Mouse (Mus musculus): Measurements from ENCODE around the gene Ctso. TPM values are rescaled to one million over a fixed set of nuclear protein-coding genes. Genes with fewer than 3 reads are reported as not detected.

Ctso gene
- 76.6 and 77.4 TPM in 2 replicates for total RNA-seq (2017)

DNA sequence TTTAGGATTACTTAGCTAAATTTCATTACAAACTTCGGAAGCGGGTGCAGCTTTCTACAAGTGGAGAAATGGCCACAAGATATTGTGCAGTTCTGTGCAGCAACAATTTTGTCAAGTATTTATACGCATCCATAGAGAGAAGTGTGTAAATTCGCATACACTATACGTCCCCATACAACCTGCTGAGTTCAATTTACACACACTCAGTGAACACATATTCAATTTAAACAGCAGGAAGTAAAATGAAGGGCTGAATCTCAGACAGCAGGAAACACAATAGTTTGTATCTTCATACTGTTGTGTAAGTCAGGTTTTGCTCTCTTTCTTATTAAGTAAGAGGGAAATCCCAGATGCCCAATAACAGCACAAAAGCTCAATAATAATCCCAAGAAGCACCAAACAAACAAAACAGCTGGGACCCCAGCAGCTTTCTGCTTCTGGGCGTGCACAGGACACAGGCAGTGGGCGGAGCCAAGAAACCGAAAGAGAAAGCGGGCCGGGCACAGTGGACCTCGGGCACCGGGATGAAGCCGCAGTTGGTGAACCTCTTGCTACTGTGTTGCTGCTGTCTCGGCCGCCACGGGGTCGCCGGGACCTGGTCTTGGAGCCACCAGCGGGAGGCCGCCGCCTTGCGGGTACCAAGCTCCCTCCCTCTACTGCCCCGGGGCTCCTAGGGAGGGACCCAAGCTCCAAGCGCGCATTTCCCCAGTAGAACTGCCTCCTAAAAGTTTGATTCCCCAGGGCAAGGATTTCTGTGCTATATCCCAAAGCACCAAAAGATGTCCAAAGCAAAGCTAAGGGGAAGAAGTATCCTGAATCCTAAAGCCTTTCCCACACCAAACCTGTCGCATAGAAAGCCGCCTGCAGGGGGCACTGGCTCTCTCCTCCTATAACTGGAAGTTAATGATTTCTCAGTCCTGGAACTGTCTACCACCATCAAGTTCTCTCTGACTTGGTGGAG lies at the start of gene Ctso:
Gene Ctso (plus strand): TSS at position 461 of the 961 bp plus-strand sequence.
- ATAC-seq (ENCODE audit: extremely low read depth, insufficient number of reproducible peaks, low FRiP score, poor library complexity, severe bottlenecking) = peak; percentile 84

DNA sequence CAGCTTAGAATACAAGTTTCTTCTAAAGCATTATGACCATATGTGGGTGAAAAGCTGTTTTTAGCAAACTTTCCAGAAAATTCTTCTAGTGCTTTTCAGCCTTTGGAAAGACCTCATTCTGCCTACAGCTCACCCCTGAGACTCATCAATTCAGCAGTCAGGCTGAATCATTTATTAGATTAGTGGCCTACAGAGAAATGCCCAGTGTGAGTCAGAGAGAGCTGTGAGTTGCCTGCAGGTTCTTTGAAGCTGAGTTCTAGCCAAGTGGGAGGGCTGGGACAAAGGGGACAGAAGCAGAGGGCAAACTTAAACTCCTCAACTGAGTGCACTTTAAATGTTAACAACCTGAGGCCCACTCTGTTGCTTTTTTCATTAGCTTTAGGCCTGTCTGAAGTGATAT lies 48.5 kb upstream of the Ctso start:
- ATAC-seq (ENCODE audit: extremely low read depth, insufficient number of reproducible peaks, low FRiP score, poor library complexity, severe bottlenecking) = no peak

DNA sequence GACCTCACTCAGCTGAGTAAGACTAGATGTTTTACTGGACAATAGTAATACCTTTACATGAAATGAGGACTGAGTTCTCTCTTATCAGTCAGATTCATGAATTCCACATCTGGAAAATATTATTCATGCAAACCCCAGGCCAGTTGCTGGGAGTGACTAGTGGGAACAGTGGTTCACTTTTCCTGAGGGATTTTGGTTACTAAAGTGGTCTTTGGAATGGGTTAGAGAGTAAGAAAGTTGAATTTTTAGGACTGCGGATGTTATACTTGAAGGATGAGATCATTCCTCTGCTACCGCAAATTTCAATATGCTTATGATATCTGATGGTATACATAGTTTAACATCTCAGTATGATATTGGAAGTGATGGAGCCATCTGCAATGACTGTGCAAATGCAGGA lies 46.8 kb upstream of the Ctso start:
- ATAC-seq (ENCODE audit: extremely low read depth, insufficient number of reproducible peaks, low FRiP score, poor library complexity, severe bottlenecking) = no peak

GRCm38 (mm10) chr3:81889137-81889536 lies 43.3 kb upstream of the Ctso start:
- no peak for ATAC-seq (ENCODE audit: extremely low read depth, insufficient number of reproducible peaks, low FRiP score, poor library complexity, severe bottlenecking)

- no peak for ATAC-seq (ENCODE audit: extremely low read depth, insufficient number of reproducible peaks, low FRiP score, poor library complexity, severe bottlenecking)
These were observed 21.9 kb upstream of the Ctso start for GRCm38 (mm10) chr3:81910286-81911036.

- no peak for ATAC-seq (ENCODE audit: extremely low read depth, insufficient number of reproducible peaks, low FRiP score, poor library complexity, severe bottlenecking)
These were observed 16.2 kb upstream of the Ctso start for GRCm38 (mm10) chr3:81916030-81916686.

DNA sequence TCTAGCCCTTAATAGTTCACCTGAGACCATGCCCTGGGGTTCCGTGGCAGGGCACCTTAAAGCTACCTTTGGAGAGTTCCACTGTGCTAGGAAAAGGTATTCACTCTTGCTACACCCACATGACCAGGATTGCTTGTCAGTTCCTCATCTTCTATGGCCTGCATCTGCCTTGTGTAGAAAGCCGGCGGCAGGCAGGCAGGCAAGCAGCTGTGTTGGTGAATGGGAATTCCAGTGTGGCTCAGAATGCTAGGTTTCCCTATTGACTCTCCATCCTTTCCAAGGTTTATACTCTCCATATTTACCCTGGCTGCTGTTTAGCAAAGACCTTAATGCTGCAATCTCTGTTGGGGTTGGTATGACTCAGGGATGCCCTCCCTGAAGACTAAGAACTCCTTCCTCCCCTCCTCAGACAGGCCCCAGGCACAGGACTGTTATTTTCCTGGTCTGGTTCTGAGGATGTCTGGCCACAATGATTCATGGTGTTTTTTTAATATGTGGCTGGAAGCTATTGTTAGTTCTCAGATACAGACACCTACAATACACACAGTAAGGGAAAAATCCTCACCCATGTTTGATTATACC lies 15.0 kb upstream of the Ctso start:
- no peak for ATAC-seq (ENCODE audit: extremely low read depth, insufficient number of reproducible peaks, low FRiP score, poor library complexity, severe bottlenecking)

DNA sequence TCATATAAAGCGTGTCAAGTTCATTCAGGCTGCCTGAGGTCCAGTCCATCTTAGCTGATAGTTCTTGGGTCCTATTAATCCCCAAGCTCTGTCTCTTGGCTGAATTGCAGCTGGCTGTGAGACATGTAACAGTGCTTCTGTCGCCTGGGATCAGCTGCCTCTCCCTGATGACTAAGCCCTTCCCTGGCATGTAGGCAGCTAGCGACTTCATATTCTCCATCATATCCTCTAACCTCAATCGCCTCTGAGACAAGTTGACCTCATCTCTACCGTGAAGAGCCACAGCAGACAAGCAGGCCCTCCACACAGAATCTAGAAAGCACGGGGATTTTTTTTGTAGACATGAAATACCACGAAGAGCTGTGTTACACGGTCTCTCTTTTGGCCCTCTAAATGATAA lies 14.2 kb upstream of the Ctso start:
- no peak for ATAC-seq (ENCODE audit: extremely low read depth, insufficient number of reproducible peaks, low FRiP score, poor library complexity, severe bottlenecking)

- no peak for ATAC-seq (ENCODE audit: extremely low read depth, insufficient number of reproducible peaks, low FRiP score, poor library complexity, severe bottlenecking)
These were observed 12.7 kb upstream of the Ctso start for GRCm38 (mm10) chr3:81919681-81920080.

- no peak for ATAC-seq (ENCODE audit: extremely low read depth, insufficient number of reproducible peaks, low FRiP score, poor library complexity, severe bottlenecking)
These were observed 9.5 kb upstream of the Ctso start for GRCm38 (mm10) chr3:81922910-81923309.

GRCm38 (mm10) chr3:81924931-81925330 lies 7.5 kb upstream of the Ctso start:
- ATAC-seq (ENCODE audit: extremely low read depth, insufficient number of reproducible peaks, low FRiP score, poor library complexity, severe bottlenecking) = peak; percentile 44; the same call in 1 of the 2 replicates

DNA sequence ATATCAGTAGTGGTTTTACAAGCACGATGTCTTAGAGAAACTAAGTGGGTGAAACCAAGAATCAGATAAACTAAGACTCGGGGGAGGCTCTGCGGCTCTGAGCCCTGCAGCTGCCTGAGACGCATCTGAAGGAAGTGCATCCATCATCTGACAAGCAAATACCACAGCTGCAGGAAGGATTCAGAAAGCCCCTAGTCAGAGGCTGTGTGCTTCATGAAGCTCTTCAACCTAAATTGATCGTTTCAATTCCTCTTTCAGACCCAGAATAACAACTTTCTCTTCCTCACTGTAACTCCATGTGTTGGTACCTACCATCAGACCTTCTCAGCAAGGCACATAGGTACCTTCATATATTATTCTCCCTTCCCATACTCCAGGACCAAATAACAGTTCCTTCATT lies 6.5 kb upstream of the Ctso start:
- ATAC-seq (ENCODE audit: extremely low read depth, insufficient number of reproducible peaks, low FRiP score, poor library complexity, severe bottlenecking) = peak; percentile 89

DNA sequence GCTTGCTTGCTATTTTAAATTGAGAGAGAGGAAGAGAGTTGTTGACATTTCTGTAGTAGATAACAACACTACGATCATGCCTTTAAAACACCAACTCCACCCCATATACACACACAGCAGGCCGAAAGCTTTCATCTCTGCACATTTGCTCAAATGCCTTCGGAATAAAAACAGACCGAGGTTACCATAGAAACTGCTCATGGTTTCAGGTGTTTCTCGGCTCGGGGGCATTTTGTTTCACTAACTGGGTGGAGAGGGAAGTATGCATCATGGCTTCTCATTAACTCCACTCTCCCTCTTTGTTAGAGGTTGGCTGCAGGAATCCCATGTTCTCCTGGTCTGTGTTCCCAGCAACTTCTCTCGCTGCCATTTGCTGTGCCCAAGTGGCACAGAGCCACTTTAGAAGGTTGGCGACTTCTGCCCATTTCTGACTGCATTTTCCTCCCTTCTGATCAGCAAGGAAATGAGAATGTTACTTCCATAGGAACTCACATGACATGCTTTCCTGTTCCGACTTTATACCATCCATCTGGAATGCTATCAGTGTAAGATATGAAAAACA lies 5.6 kb upstream of the Ctso start:
- peak; percentile 56 for ATAC-seq (ENCODE audit: extremely low read depth, insufficient number of reproducible peaks, low FRiP score, poor library complexity, severe bottlenecking)

DNA sequence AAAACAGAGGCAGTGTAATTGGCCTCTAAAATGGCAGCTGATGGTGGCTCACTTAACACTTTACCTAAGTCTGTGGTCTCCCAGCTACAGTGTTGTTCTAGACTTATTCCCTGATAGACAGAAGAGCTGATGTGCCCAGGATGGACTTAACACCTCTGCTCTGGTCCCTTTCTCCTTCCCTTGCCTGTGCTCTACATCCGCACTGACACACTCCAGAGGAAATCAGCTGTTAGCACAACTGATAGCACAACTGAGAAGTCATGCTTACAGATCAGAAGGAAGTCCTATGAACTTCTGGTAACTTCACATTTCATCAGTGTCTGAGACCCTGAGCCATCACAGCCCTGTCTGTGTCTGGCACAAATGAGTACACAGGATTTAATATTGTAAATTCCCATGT lies 3.3 kb upstream of the Ctso start:
- ATAC-seq (ENCODE audit: extremely low read depth, insufficient number of reproducible peaks, low FRiP score, poor library complexity, severe bottlenecking) = no peak

GRCm38 (mm10) chr3:81931695-81932094 lies 706 bp upstream of the Ctso start:
- no peak for ATAC-seq (ENCODE audit: extremely low read depth, insufficient number of reproducible peaks, low FRiP score, poor library complexity, severe bottlenecking)

- ATAC-seq (ENCODE audit: extremely low read depth, insufficient number of reproducible peaks, low FRiP score, poor library complexity, severe bottlenecking) = no peak
These were observed 947 bp downstream of the Ctso start for GRCm38 (mm10) chr3:81933348-81933747.

- no peak for ATAC-seq (ENCODE audit: extremely low read depth, insufficient number of reproducible peaks, low FRiP score, poor library complexity, severe bottlenecking)
These were observed 6.5 kb downstream of the Ctso start for GRCm38 (mm10) chr3:81938924-81939323.

DNA sequence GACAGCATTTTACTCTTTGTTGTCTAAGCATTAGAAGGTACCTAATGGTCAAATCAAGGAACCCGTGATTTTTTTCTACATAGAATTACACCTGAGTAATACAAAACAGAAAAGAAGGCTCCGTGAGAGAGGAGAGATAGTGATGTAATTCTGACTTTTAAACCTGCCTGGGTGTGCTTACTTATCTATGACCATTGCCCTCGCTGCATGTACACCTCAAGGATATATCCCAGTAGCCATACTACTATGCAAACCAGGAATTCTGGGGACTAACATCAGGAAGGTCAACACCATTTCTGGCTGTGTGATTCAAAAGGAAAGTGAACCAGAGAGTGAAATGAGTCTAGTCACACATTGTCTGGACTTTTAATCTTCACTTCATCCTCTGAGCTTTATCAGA lies 9.9 kb downstream of the Ctso start:
- no peak for ATAC-seq (ENCODE audit: extremely low read depth, insufficient number of reproducible peaks, low FRiP score, poor library complexity, severe bottlenecking)

DNA sequence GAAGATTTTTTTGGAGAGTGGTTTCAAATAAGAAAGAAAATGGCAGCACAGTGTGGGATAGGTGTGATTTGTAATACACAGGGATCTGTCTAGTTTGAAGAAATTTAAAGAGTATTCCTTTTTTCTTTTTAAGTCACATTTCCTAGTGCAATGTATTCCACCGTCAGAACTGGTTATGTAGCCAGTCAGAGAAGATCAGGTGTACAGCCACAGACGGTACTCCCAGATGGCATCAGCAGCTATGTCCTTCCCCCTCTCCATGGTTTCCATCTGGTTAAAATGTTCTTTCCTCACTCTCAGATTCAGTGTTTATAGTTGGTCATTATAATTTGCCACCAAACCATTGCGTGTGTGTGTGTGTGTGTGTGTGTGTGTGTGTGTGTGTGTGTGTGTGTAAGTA lies 10.7 kb downstream of the Ctso start:
- ATAC-seq (ENCODE audit: extremely low read depth, insufficient number of reproducible peaks, low FRiP score, poor library complexity, severe bottlenecking) = no peak

All from neutrophil, adult 5-6 weeks (primary cell).